Mouse (Mus musculus) limb, embryonic 13.5 days (tissue): ENCODE data around the gene Fam184b. TPM values are rescaled to one million over a fixed set of nuclear protein-coding genes. Genes with fewer than 3 reads are reported as not detected.
A peak's percentile ranks its signal among the peaks of the same experiment; 100 is the strongest.

Source experiments
- ATAC-seq: fragments of 200-750 bp; cut with Nextera tagmentation; 2 replicates; pipeline ENCODE4 v1.8.0; 2017; ENCODE audit warnings: low read depth, moderate number of reproducible peaks, moderate TSS enrichment; ENCODE audit not compliant: low FRiP score
- H3K27ac ChIP-seq: fragments of 300-500 bp; sonication (generic); 2 replicates; pipeline ENCODE4 v1.5.1; 2015; ENCODE audit warnings: inconsistent platforms, mild to moderate bottlenecking, moderate library complexity
- H3K27me3 ChIP-seq: fragments of 300-500 bp; sonication (generic); 2 replicates; pipeline ENCODE4 v1.6.1; 2015; ENCODE audit warnings: mild to moderate bottlenecking, inconsistent platforms
- H3K36me3 ChIP-seq: fragments of 300-500 bp; sonication (generic); 2 replicates; pipeline ENCODE4 v1.6.1; 2015; ENCODE audit warnings: inconsistent platforms, mild to moderate bottlenecking, moderate library complexity
- H3K4me1 ChIP-seq: fragments of 300-500 bp; sonication (generic); 2 replicates; pipeline ENCODE4 v1.6.1; 2015; ENCODE audit warnings: inconsistent platforms
- H3K4me2 ChIP-seq: fragments of 300-500 bp; sonication (generic); replicated peaks from 2 replicates; pipeline ENCODE4 v1.6.1; 2015; ENCODE audit warnings: inconsistent platforms, mild to moderate bottlenecking, moderate library complexity
- H3K4me3 ChIP-seq: fragments of 300-500 bp; sonication (generic); 2 replicates; pipeline ENCODE4 v1.5.1; 2015; ENCODE audit warnings: moderate library complexity, mild to moderate bottlenecking, inconsistent platforms
- H3K9ac ChIP-seq: fragments of 300-500 bp; sonication (generic); 2 replicates; pipeline ENCODE4 v1.6.1; 2015; ENCODE audit warnings: mild to moderate bottlenecking, inconsistent platforms
- H3K9me3 ChIP-seq: fragments of 300-500 bp; sonication (generic); 2 replicates; pipeline ENCODE4 v1.6.1; 2016; ENCODE audit warnings: inconsistent platforms
- WGBS: fragments of 180-500 bp; shearing (Covaris S2); methylation state at CpG from one replicate; pipeline ENCODE4 v1.1.7; 2015; 5-methylcytosine and 5-hydroxymethylcytosine counted together
- polyA plus RNA-seq: library from polyadenylated mRNA; unstranded; fragments of >200 nt; fragmentation: Nextera tagmentation; extraction: Ambion mirVana; gene quantifications from 2 replicates; pipeline ENCODE4 v1.2.1, GENCODE M21; 2015

The Fam184b gene
- polyA plus RNA-seq, 1 experiment from 2014 or later, result 2.6 TPM

GRCm38 (mm10) chr5:45590094-45590493 is 49.3 kb downstream of the Fam184b start:
- H3K9me3 ChIP-seq, result no peaks in the 10 kb centered on the region; the same call in 1 of the 2 replicates
- no peaks in the 10 kb centered on the region for H3K4me1 ChIP-seq
- no peak overlapping the region for H3K27ac ChIP-seq
- ATAC-seq, result no peak
- no peak overlapping the region for H3K4me2 ChIP-seq
- H3K36me3 ChIP-seq, result no peaks in the 10 kb centered on the region
- no peak overlapping the region for H3K9ac ChIP-seq
- 77% methylated on average over 4 of the region's 4 CpGs for WGBS
- peaks cover 3% of the 10 kb centered on the region; the same call in 1 of the 2 replicates for H3K27me3 ChIP-seq
- no peak overlapping the region for H3K4me3 ChIP-seq

- no peak overlapping the region for H3K4me2 ChIP-seq
- H3K36me3 ChIP-seq, result no peaks in the 10 kb centered on the region
- H3K27me3 ChIP-seq, result no peaks in the 10 kb centered on the region
- no peak overlapping the region for H3K9ac ChIP-seq
- WGBS, result 82% methylated on average over 8 of the region's 8 CpGs
- H3K4me1 ChIP-seq, result no peaks in the 10 kb centered on the region
- no peaks in the 10 kb centered on the region; the same call in 1 of the 2 replicates for H3K9me3 ChIP-seq
- H3K27ac ChIP-seq, result no peak overlapping the region
- no peak overlapping the region for H3K4me3 ChIP-seq
- ATAC-seq, result no peak
Measured at GRCm38 (mm10) chr5:45584601-45585000, 54.8 kb downstream of the Fam184b start.

- Histone ChIP-seq H3K4me2 (no peak overlapping the region), H3K9ac (no peak overlapping the region), H3K36me3 (no peaks in the 10 kb centered on the region), H3K4me1 (no peaks in the 10 kb centered on the region), H3K4me3 (no peak overlapping the region), H3K27ac (no peak overlapping the region), H3K27me3 (no peaks in the 10 kb centered on the region), H3K9me3 (no peaks in the 10 kb centered on the region)
- WGBS, result 72% methylated on average over 10 of the region's 10 CpGs
- ATAC-seq, result no peak
Measured at GRCm38 (mm10) chr5:45580279-45580678, 59.1 kb downstream of the Fam184b start.

GRCm38 (mm10) chr5:45577376-45577775 is 62.0 kb downstream of the Fam184b start:
- no peaks in the 10 kb centered on the region for H3K27me3 ChIP-seq
- H3K4me3 ChIP-seq, result no peak overlapping the region
- H3K9me3 ChIP-seq, result no peaks in the 10 kb centered on the region
- H3K36me3 ChIP-seq, result no peaks in the 10 kb centered on the region
- no peak overlapping the region for H3K9ac ChIP-seq
- 65% methylated on average over 1 of the region's 1 CpGs for WGBS
- no peak overlapping the region for H3K4me2 ChIP-seq
- no peak for ATAC-seq
- no peak overlapping the region for H3K27ac ChIP-seq
- no peaks in the 10 kb centered on the region for H3K4me1 ChIP-seq

GRCm38 (mm10) chr5:45576716-45577115 is 62.7 kb downstream of the Fam184b start:
- H3K36me3 ChIP-seq, result no peaks in the 10 kb centered on the region
- H3K27ac ChIP-seq, result no peak overlapping the region
- no peak overlapping the region for H3K4me2 ChIP-seq
- ATAC-seq, result no peak
- H3K4me3 ChIP-seq, result no peak overlapping the region
- 65% methylated on average over 3 of the region's 3 CpGs for WGBS
- H3K4me1 ChIP-seq, result no peaks in the 10 kb centered on the region
- no peak overlapping the region for H3K9ac ChIP-seq
- no peaks in the 10 kb centered on the region for H3K27me3 ChIP-seq
- H3K9me3 ChIP-seq, result no peaks in the 10 kb centered on the region

GRCm38 (mm10) chr5:45572816-45573215 is 66.6 kb downstream of the Fam184b start:
- no peak for ATAC-seq
- H3K27ac ChIP-seq, result no peak overlapping the region
- H3K9me3 ChIP-seq, result no peaks in the 10 kb centered on the region
- no peaks in the 10 kb centered on the region for H3K4me1 ChIP-seq
- no peak overlapping the region for H3K9ac ChIP-seq
- H3K27me3 ChIP-seq, result no peaks in the 10 kb centered on the region
- 29% methylated on average over 5 of the region's 5 CpGs for WGBS
- H3K4me3 ChIP-seq, result no peak overlapping the region
- H3K4me2 ChIP-seq, result no peak overlapping the region
- H3K36me3 ChIP-seq, result no peaks in the 10 kb centered on the region

- no peak overlapping the region for H3K9ac ChIP-seq
- H3K9me3 ChIP-seq, result no peaks in the 10 kb centered on the region
- H3K36me3 ChIP-seq, result no peaks in the 10 kb centered on the region
- WGBS, result 95% methylated on average over 1 of the region's 1 CpGs
- ATAC-seq, result no peak
- no peaks in the 10 kb centered on the region for H3K27me3 ChIP-seq
- no peak overlapping the region for H3K27ac ChIP-seq
- no peak overlapping the region for H3K4me2 ChIP-seq
- no peak overlapping the region for H3K4me3 ChIP-seq
- H3K4me1 ChIP-seq, result no peaks in the 10 kb centered on the region
Measured at GRCm38 (mm10) chr5:45565829-45566228, 73.6 kb downstream of the Fam184b start.

- Histone ChIP-seq H3K4me1 (no peaks in the 10 kb centered on the region), H3K9me3 (no peaks in the 10 kb centered on the region), H3K27ac (no peak overlapping the region), H3K27me3 (no peaks in the 10 kb centered on the region), H3K9ac (no peak overlapping the region), H3K36me3 (no peaks in the 10 kb centered on the region), H3K4me3 (no peak overlapping the region), H3K4me2 (no peak overlapping the region)
- no peak for ATAC-seq
- 62% methylated on average over 6 of the region's 6 CpGs for WGBS
Measured at GRCm38 (mm10) chr5:45564054-45564453, 75.4 kb downstream of the Fam184b start.

GRCm38 (mm10) chr5:45549586-45549985 is 89.8 kb downstream of the Fam184b start:
- WGBS, result 92% methylated on average over 1 of the region's 1 CpGs
- H3K4me1 ChIP-seq, result no peaks in the 10 kb centered on the region
- no peak for ATAC-seq
- no peak overlapping the region for H3K9ac ChIP-seq
- H3K36me3 ChIP-seq, result no peaks in the 10 kb centered on the region
- no peak overlapping the region for H3K4me2 ChIP-seq
- H3K27me3 ChIP-seq, result no peaks in the 10 kb centered on the region
- H3K27ac ChIP-seq, result no peak overlapping the region
- no peaks in the 10 kb centered on the region for H3K9me3 ChIP-seq
- no peak overlapping the region for H3K4me3 ChIP-seq

- no peaks in the 10 kb centered on the region for H3K36me3 ChIP-seq
- WGBS, result 53% methylated on average over 5 of the region's 5 CpGs
- H3K27ac ChIP-seq, result no peak overlapping the region
- no peaks in the 10 kb centered on the region for H3K9me3 ChIP-seq
- no peak overlapping the region for H3K9ac ChIP-seq
- H3K4me2 ChIP-seq, result no peak overlapping the region
- H3K4me3 ChIP-seq, result no peak overlapping the region
- ATAC-seq, result no peak
- no peaks in the 10 kb centered on the region for H3K4me1 ChIP-seq
- no peaks in the 10 kb centered on the region for H3K27me3 ChIP-seq
Measured at GRCm38 (mm10) chr5:45543374-45543773, 96.0 kb downstream of the Fam184b start.

- H3K36me3 ChIP-seq, result no peaks in the 10 kb centered on the region
- no peaks in the 10 kb centered on the region for H3K4me1 ChIP-seq
- WGBS, result 50% methylated on average over 10 of the region's 10 CpGs
- no peaks in the 10 kb centered on the region for H3K27me3 ChIP-seq
- no peak overlapping the region for H3K9ac ChIP-seq
- no peak overlapping the region for H3K4me2 ChIP-seq
- H3K27ac ChIP-seq, result no peak overlapping the region
- no peak overlapping the region for H3K4me3 ChIP-seq
- H3K9me3 ChIP-seq, result no peaks in the 10 kb centered on the region
- ATAC-seq, result no peak
Measured at GRCm38 (mm10) chr5:45539502-45539901, 99.9 kb downstream of the Fam184b start.

GRCm38 (mm10) chr5:45535177-45535576 is 104.2 kb downstream of the Fam184b start:
- H3K4me2 ChIP-seq, result no peak overlapping the region
- no peak for ATAC-seq
- peaks cover 15% of the 10 kb centered on the region for H3K36me3 ChIP-seq
- no peak overlapping the region for H3K27ac ChIP-seq
- H3K4me1 ChIP-seq, result peaks cover 4% of the 10 kb centered on the region; the same call in 1 of the 2 replicates
- H3K4me3 ChIP-seq, result no peak overlapping the region
- H3K9me3 ChIP-seq, result no peaks in the 10 kb centered on the region
- no peak overlapping the region for H3K9ac ChIP-seq
- H3K27me3 ChIP-seq, result no peaks in the 10 kb centered on the region
- WGBS, result 64% methylated on average over 4 of the region's 4 CpGs

- 7% methylated on average over 17 of the region's 17 CpGs for WGBS
- no peaks in the 10 kb centered on the region for H3K27me3 ChIP-seq
- ATAC-seq, result peak; percentile 28; the same call in 1 of the 2 replicates
- no peak overlapping the region for H3K9ac ChIP-seq
- H3K4me1 ChIP-seq, result peaks cover 4% of the 10 kb centered on the region; the same call in 1 of the 2 replicates
- H3K27ac ChIP-seq, result no peak overlapping the region
- no peaks in the 10 kb centered on the region for H3K9me3 ChIP-seq
- peaks cover 21% of the 10 kb centered on the region for H3K36me3 ChIP-seq
- peak overlapping the region; percentile 16; the same call in 1 of the 2 replicates for H3K4me2 ChIP-seq
- no peak overlapping the region for H3K4me3 ChIP-seq
Measured at GRCm38 (mm10) chr5:45534319-45535098, 104.9 kb downstream of the Fam184b start.
